Mouse (Mus musculus) heart, postnatal 36 days (tissue): ENCODE measurements around the gene Larp4. TPM values are rescaled to one million over a fixed set of nuclear protein-coding genes. Genes with fewer than 3 reads are reported as not detected.
"Not testable (repeated sequence)": the region's sequence is repeated elsewhere in the genome, so short reads cannot be mapped to it uniquely, and the experiment has no call there.

ENCODE experiments used
- DNase-seq, 2 experiments: peaks; one replicate each; pipeline ENCODE4 v3.0.0; 2021 to 2022
- intact Hi-C: fragments of 180-260 bp; cut with DNase I; formaldehyde crosslinking; loops from one replicate; pipeline ENCODE4 v1.15.1; 2025
- total RNA-seq, 2 experiments: library from RNA; stranded (reverse); gene quantifications; 2 replicates each; pipeline ENCODE4 v1.2.3; 2021

The Larp4 gene
- total RNA-seq, result 10 to 100 TPM; 47.1 to 60.2 TPM

DNA sequence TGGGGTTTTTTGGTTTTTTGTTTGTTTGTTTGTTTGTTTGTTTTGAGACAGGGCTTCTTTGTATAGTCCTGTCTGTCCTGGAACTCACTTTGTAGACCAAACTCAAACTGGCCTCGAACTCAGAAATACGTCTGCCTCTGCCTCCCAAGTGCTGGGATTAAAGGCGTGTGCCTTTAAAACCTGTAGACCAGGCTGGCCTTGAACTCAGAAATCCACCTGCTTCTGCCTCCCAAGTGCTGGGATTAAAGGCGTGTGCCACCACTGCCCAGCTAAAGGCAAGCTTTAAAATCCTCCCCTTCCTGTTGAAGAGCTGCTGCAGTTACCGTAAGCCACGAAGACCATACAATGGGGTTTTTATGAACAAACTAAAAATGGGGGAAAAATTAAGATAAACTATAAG, at the start of gene Larp4:
TSS of gene Larp4 (plus strand) at position 301 of the 400 bp plus-strand sequence.
- intact Hi-C loops, result loop anchor here (5.0 to 10.0 kb wide), 2 partner anchors 152 to 645 kb away; partner anchors contain the start of gene Dazap2
- not testable (repeated sequence) for DNase-seq

DNA sequence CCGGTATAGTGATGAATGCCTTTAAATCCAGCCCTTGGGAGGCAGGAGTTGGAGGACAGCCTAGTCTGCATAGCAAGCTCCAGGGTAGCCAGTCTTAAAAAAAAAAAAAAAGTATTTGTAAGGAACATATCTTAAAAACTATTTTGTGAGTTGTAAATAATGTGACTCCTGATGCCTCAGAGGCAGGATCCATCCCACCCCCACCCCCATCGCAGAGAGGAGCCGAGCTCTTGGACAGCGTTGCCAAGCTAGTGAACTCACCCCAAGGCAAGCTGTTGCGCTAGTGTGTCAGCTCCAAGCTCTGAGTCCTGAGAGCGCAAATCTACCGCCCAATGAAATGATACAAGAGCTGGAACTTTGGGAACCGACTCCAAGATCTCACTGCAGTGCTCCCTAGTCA, 38.6 kb upstream of the Larp4 start:
- no peak for DNase-seq
- intact Hi-C loops, result loop anchor here (10.0 kb wide), 1 partner anchor 416 kb away; no protein-coding TSS in a partner anchor

DNA sequence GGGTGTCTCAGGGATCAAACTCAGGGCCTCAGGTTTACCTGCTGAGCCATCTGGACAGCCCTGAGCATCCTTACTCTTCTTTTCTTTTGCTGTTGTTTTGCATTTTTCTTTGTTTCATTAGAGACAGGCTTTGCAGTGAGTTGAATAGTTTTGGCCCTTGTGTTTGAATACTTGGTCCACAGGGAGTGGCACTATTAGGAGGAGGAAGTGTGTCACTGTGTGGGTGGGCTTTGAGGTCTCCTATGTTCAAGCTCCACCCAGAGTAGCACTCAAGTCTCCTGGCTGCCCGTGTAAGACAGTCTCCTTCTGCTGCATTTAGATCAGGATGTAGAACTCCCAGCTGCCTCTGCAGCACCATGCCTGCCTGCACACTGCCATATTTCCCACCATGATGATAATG, 35.4 kb upstream of the Larp4 start:
- intact Hi-C loops, result loop anchor here (10.0 kb wide), 1 partner anchor 420 kb away; no protein-coding TSS in a partner anchor

DNA sequence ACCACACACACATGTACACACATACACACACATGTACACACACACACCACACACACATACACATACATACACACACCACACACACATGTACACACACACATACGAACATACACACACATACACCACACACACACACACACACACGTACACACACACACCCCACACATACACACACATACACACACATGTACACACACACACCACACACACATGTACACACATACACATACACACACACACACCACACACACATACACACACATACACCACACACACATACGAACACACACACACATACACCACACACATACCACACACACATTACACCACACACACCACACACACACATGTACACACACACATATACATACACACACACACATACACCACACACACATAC, 33.2 kb upstream of the Larp4 start:
- no peak for DNase-seq
- intact Hi-C loops, result loop anchor here (10.0 kb wide), 1 partner anchor 422 kb away; no protein-coding TSS in a partner anchor

More for the DNA sequence above, 35.4 kb upstream of the Larp4 start:
- DNase-seq, result no peak

DNA sequence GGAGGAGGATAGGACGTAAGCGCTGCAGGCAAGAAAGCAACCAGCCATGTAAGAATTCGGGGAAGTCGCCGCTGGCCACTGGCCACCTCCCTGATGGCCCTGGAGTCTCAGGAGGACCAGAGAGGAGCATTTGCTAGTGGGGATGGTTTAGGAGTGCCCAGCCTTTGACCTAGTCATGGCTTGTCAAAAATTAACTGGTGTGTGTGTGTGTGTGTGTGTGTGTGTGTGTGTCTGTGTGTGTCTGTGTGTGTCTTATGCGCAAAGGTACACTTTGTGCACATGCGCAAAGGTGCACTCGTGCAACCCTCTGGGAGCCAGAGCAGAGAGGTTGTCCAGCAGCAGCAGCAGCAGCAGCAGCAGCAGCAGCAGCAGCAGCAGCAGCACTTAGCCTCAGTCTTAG, 32.0 kb upstream of the Larp4 start:
- no peak for DNase-seq
- intact Hi-C loops, result loop anchor here (10.0 kb wide), 1 partner anchor 423 kb away; no protein-coding TSS in a partner anchor

DNA sequence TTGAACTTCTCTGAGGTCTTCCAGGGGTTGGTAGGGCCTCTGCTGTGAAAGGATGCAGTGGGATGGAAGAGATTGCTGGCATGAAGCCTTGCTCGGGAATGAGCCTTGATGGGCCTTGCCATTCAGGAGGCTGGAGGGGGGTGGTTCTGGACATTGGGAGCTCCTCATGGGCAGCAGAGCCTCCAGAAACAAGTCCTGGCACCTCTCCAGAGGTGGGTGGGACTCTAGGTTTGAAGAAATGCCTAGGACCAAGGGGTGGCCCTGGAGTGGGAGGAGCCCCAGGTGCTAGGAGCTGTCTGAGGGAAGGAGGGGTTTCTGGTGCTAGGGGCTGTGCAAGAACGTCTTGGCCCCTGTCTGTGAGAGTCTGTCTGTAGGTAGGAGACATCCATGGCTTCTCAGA, 29.4 kb upstream of the Larp4 start:
- DNase-seq, result no peak

DNA sequence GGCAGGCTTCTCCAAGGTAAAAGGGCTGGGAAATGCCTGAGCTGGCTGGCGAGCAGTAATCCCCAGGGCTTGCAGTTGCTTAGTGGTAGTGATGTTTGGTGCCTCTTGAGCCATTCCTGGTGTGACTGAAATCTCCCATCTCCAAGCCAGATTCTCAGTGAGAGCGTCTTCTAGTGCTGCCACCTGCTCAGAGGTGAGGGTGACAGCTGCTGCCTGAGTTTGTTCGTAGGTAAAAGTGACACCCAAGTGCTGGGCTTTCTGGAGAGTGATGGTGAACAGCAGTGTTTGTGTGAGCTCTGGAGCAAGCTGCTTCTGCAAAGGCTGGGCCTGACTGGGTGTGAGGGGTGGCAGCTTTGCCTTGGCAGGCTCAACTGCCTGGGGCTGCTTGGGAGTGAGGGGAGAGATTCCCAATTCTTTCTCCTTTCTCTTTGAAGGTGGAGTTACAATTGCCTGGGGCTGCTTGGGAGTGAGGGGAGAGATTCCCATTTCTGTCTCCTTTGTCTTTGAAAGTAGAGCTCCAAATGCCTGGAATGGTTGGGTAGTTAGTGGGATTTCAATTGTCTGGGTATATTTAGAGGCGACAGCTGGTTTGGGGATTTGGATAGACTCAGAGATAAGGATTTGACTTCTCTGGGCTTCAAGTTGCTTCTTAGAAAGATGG, 28.8 kb upstream of the Larp4 start:
- DNase-seq, result no peak
- intact Hi-C loops, result no loop called here

More for the DNA sequence above, 29.4 kb upstream of the Larp4 start:
- intact Hi-C loops, result no loop called here

DNA sequence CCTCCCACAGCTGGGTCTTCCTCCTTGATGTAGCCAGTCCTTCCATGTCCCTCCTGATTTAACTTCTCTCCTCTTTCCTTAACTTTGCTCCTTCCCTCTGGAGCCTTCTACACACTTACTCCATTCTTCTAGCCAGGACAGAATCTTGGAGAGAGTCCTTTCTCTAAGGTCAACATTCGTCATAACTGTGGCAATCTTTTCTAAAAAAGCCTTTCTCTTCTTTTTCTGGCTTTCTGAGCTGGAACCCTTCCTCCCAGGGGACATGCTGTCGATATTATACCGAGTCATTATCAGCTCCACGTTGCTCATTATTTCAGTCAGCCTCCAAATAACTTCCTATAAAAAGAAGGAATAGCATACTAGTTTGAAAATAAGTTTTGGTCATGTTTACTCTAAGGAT, 14.5 kb upstream of the Larp4 start:
- intact Hi-C loops, result no loop called here
- no peak for DNase-seq

DNA sequence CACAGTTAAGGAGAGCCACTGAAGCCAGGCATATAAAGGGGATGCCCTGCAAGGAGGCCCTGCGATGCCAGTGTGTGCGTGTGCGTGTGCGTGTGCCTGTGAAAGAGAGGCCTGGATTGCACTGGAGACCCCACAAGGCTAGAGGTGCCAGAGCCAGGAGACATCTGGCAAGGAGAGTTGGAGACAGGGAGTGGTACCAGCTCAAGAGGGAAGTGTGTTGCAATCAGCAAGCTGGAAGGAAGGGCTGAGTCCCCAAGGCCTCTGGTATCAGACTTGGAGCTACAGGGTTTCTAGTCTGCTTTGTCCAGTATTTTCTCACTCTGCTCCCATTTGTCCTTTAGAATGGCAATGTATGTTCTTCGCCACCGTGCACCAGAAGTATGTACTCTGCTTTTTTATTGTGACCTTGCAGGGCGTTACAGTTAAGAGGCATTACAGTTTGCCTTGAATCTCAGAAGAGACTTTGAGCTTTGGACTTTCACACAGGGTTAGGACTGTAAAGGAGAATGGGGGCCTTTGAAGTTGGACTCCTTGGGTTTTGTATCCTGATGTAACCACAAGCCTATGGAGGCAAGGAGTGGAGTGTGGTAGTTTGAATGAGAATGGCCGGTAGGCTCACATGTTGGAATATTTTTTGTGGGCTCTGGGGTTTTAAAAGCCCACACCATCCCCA, 4.6 kb upstream of the Larp4 start:
- intact Hi-C loops, result no loop called here
- DNase-seq, result peak in 1 of 2 experiments; percentile 18

DNA sequence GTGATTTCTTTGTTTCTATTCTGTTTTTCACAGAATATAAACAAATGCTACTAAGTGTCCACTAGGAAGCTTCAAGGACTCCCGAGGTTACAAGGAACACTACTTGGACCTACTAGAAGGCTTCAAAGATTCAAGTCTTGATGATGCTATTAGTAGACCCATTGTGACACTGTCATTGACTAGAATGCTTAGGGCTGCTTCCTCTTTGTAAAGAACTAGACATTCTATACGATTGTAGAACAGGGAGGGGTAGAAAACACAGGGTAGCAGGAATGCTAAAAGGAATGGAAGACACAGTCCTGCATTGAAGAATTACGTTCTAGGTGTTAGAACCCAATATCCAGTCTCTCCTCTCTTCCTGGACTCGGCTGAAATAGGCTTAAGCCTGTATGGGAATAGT, 2.9 kb upstream of the Larp4 start, which contains the start of gene Fam186a:
TSS of gene Fam186a (minus strand) at position 101 of the 400 bp plus-strand sequence.
- intact Hi-C loops, result no loop called here
- DNase-seq, result no peak

DNA sequence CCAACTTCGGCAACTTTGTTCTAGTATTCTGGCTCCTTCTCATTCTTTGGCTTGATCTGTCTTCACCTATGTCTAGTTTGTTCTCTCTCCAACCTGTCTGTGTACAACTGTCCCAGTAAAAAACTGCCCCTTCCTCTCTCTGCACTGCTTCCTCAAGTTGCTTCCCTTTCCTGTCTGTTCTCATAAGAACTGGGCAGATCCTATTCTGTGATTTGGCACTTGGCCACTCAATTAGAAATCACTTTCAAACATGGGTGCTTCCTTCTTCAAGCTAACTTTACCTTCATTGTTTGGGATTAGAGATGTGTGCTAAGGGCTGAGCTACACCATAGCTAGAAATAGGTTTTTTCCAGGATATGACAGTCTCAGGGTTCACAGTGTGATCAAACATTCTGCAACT, 741 bp downstream of the Larp4 start:
- DNase-seq, result no peak
- intact Hi-C loops, result loop anchor here (5.0 to 10.0 kb wide), 2 partner anchors 153 to 644 kb away; partner anchors contain the start of gene Dazap2

DNA sequence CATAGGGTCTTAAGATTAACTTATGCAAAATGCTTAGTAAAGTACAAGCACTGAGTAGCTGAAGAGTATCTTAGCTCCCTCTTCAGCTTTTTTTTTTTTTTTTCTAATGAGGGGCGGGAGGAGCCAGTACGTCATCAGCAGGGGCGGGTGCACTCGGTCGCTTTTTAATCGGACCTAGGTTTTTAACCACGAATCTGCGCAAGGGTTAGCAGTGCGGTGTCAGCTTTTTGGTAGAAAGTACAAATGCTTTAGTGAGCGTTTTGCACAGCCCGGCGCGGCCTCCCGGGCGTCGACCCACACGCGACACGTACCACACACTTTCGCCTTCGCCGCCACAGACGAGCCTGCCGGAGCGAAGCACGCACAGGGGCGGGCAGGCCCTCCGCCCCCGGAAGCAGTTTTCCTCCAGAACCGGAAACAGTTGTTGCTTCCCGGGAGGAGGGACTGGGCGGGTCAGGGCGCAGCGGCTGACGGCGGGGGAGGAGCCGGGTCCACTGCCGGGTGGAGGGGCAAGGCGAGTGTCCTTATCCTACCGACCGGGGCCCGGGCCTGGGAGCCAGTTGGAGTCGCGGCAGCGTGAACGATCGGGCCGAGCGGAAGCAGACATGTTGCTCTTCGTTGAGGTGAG, 2.6 kb downstream of the Larp4 start:
- intact Hi-C loops, result loop anchor here (5.0 to 10.0 kb wide), 2 partner anchors 155 to 642 kb away; partner anchors contain the start of gene Dazap2
- DNase-seq, result peak; percentile 95 to 98

DNA sequence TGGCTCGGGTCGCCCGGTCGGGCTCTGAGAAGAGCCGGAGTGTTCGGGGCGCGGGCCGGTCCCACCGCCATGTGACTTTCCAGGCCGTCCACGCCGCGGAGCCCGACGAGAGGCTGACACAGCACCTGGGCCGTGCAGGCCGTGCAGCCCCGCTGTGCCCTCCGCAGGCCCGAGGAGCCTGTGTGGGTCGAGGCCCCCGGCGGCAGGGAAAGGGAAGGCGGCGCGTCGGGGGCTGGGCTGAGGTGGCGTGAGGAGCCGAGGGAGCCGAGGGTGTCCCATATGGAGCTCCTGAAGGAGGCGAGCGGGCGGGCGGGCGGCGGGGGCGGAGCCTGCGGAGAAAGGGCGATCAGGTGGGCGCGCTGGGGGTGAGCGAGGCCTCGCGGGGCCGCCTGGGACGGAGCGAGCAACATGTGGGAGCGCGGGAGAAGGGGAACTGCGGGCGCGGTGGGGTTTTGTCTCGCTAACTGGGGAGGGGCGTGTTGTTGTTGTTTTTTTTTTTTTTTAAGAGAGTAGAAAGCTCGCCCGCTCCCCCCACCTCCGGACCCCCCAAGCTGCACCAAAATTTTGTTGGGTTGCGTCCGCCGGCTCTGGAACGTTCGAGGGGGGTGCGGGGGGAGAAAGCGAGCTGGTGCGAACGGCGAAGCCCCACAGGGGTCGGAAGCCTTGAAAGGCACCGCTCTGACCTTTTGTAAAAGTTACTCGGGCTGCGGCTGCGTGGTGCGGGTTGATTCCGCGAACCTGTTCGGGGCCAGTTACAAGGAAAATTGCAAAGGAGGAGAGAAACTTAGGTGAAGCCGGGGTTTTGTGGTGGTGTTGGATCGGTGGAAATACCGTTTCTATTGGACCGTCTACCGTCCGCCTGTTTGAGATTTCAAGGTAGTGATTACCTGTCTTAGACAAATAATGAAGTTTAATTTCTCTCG, 3.4 kb downstream of the Larp4 start:
- intact Hi-C loops, result loop anchor here (5.0 to 10.0 kb wide), 2 partner anchors 156 to 642 kb away; partner anchors contain the start of gene Dazap2
- DNase-seq, result peak in 1 of 2 experiments; percentile 35

DNA sequence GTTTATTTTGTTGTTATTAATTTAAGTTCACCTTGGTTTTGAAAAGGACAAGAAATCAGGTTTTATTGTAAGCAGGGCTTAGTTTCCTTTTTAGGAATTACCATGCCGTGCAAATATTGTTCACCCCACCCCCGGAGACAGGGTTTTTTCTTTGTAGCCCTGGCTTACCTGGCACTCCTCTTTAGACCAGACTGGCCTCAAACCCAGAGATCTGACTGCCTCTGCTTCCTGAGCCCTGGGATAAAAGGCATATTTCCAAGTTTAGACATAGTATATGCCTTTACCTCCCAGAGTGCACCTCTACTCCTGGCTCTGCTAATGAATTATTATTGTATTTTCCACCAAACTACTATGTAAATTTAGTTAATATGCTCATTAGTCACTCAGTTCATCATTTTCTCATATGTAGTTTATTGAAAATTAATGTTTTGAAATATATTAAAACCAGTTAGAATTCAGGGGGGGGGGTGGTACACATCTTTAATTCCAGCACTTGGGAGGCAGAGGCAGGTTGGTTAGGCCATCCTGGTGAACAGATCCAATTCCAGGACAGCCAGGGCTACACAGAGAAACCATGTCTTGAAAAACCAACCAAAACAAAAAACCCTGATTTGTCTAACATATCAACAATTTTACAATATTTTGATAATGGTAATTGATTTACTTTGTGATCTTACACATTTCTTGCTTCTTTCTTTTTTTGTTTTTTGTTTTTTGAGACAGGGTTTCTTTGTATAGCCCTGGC, 4.8 kb downstream of the Larp4 start:
- no peak for DNase-seq

DNA sequence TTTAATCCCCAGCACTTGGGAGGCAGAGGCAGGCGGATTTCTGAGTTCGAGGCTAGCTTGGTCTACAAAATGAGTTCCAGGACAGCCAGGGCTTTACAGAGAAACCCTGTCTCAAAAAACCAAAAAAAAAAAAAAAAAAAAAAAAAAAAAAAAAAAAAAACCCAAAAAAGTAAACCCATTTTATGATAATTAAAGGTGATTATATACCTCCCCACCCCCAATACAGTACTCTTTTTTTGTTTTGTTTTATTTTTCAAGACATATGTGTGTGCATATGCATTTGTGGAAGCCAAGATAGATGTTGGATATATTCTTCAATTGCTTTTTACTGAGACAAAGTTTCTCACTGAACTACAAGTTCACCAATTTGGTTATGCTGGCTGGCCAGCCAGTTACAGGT, 6.3 kb downstream of the Larp4 start:
- not testable (repeated sequence) for DNase-seq

More for the DNA sequence above, 4.8 kb downstream of the Larp4 start:
- intact Hi-C loops, result loop anchor here (5.0 to 10.0 kb wide), 2 partner anchors 157 to 640 kb away; partner anchors contain the start of gene Dazap2

DNA sequence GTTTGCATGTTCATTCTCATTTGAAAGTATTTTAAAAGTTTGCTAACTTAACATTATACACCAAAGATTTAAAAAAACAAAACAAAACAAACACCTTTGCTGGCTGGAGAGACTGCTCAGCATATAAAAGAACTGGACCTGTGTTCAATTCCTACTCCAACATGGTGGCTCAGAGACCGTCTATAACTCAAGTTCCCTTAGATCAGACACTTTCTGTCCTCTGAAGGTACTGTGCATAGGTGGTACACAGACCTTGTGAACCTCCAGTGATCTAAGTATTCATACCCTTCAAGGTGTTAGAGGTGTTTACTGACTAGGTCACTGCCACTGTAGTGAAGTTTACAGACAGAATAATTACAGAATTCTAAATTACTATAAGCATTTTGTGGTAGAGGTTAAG, 9.4 kb downstream of the Larp4 start:
- no peak for DNase-seq
- intact Hi-C loops, result loop anchor here (10.0 kb wide), 1 partner anchor 636 kb away; the partner anchor contains the start of gene Dazap2

More for the DNA sequence above, 6.3 kb downstream of the Larp4 start:
- intact Hi-C loops, result loop anchor here (10.0 kb wide), 1 partner anchor 639 kb away; the partner anchor contains the start of gene Dazap2

DNA sequence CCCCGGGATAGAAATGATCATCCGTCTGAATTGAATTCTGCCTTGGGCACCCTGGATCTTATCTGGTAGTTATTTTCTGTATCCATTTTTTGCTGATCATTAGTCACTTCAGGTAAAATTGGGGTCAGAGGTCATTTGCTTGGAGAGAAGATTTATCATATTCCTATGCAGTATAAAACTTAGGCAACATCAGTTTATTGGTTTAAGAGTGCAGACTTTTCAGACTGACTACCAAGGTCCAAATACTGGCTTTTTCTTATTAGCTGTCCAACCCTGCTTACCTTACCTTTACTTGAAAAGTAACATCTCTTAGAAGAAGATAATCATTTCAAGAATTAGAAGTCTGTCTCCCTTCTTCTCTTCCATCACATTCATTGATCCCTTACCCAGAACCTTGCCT, 9.8 kb downstream of the Larp4 start:
- no peak for DNase-seq
- intact Hi-C loops, result loop anchor here (10.0 kb wide), 1 partner anchor 635 kb away; the partner anchor contains the start of gene Dazap2

DNA sequence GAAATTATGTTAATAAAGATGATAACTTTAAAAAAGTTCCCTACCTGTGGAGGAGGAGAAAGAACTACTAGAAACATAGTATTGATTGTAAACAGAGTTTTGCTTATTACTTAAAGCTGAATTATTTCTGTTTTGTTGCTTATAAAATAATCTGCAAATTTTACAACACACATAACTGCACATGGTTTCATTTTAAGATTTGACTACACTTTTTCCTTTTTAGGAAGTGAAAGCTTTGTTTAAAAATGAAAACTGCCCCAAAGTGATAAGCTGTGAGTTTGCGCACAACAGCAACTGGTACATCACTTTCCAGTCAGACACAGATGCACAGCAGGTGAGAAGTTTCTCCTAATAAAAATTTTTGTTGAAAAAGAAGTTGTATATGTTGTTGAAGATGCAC, 23.2 kb downstream of the Larp4 start:
- intact Hi-C loops, result no loop called here
- DNase-seq, result no peak
